Mouse (Mus musculus) stomach, postnatal 0 days (tissue): ENCODE data around the gene Ugt1a6a. TPM values are rescaled to one million over a fixed set of nuclear protein-coding genes. Genes with fewer than 3 reads are reported as not detected.
"Not testable (repeated sequence)": the region's sequence is repeated elsewhere in the genome, so short reads cannot be mapped to it uniquely, and the experiment has no call there.

Source experiments
- ATAC-seq: fragments of 200-750 bp; cut with Nextera tagmentation; 2 replicates; pipeline ENCODE4 v1.8.0; 2017; ENCODE audit not compliant: low FRiP score, low TSS enrichment
- DNase-seq: peaks from one replicate; pipeline ENCODE4 v3.0.0-alpha.2; 2016; ENCODE audit warnings: low spot score
- H3K27ac ChIP-seq: fragments of 300-500 bp; sonication (generic); replicated peaks from 2 replicates; pipeline ENCODE4 v1.5.1; 2014; ENCODE audit warnings: mild to moderate bottlenecking, control low read depth
- H3K27me3 ChIP-seq: fragments of 300-500 bp; sonication (generic); 2 replicates; pipeline ENCODE4 v1.6.1; 2014; ENCODE audit warnings: low read length; ENCODE audit not compliant: control insufficient read depth, insufficient read depth
- H3K36me3 ChIP-seq: fragments of 300-500 bp; sonication (generic); 2 replicates; pipeline ENCODE4 v1.6.1; 2014; ENCODE audit warnings: low read length, mixed read lengths; ENCODE audit not compliant: control insufficient read depth, insufficient read depth
- H3K4me1 ChIP-seq: fragments of 300-500 bp; sonication (generic); replicated peaks from 2 replicates; pipeline ENCODE4 v1.6.1; 2014; ENCODE audit warnings: antibody characterized with exemption; ENCODE audit not compliant: control insufficient read depth, insufficient read depth
- H3K4me2 ChIP-seq: fragments of 300-500 bp; sonication (generic); replicated peaks from 2 replicates; pipeline ENCODE4 v1.6.1; 2014; ENCODE audit warnings: low read depth, mild to moderate bottlenecking, control low read depth, moderate library complexity
- H3K4me3 ChIP-seq: fragments of 300-500 bp; sonication (generic); 2 replicates; pipeline ENCODE4 v1.5.1; 2014; ENCODE audit warnings: low read depth, low read length, control low read depth
- H3K9ac ChIP-seq: fragments of 300-500 bp; sonication (generic); 2 replicates; pipeline ENCODE4 v1.6.1; 2014; ENCODE audit warnings: mild to moderate bottlenecking, low read length, control low read depth, mixed read lengths
- H3K9me3 ChIP-seq: fragments of 300-500 bp; sonication (generic); 2 replicates; pipeline ENCODE4 v1.6.1; 2016; ENCODE audit warnings: low read length; ENCODE audit not compliant: control insufficient read depth
- CTCF ChIP-seq: IDR thresholded peaks from 2 replicates; pipeline ENCODE4 v1.5.1; 2016; ENCODE audit warnings: antibody characterized with exemption, low read depth, mild to moderate bottlenecking, moderate library complexity
- EP300 ChIP-seq: optimal IDR thresholded peaks from 2 replicates; pipeline ENCODE3; 2016; ENCODE audit warnings: antibody characterized with exemption
- WGBS: fragments of 180-500 bp; shearing (Covaris S2); extraction: QIAGEN DNeasy Blood & Tissue Kit; methylation state at CpG from one replicate; pipeline ENCODE4 v1.1.7; 2014; 5-methylcytosine and 5-hydroxymethylcytosine counted together
- polyA plus RNA-seq: library from polyadenylated mRNA; unstranded; fragments of >200 nt; fragmentation: Nextera tagmentation; extraction: Ambion mirVana; gene quantifications from 2 replicates; pipeline ENCODE4 v1.2.1, GENCODE M21; 2015

Ugt1a6a gene
- polyA plus RNA-seq, 1 experiment from 2014 or later, result 56.5 TPM

DNA sequence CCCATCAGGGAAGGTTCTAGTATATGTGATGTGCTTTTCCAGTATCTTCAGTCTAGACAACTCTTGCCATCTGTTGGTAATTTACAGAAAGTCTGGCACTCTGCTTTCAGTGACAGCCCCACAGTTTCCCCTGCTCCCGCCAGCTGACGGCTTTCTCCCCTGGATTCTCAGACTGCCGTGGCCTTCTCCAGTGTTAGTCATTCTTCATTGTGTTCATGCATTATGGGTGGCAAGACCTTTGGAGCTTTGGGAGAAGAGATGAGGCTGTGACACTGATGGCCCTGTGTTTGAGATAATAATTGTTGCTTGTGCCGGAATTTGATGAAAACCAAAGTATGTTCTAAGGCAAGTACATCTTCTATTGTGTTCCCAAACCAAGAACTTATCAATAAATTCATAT, 84.0 kb downstream of the Ugt1a6a start:
- no peak overlapping the region for H3K9ac ChIP-seq
- H3K4me2 ChIP-seq, result no peak overlapping the region
- H3K27me3 ChIP-seq, result no peaks in the 10 kb centered on the region
- no peak for ATAC-seq
- H3K36me3 ChIP-seq, result no peaks in the 10 kb centered on the region
- no peak overlapping the region for H3K4me3 ChIP-seq
- DNase-seq, result no peak
- no peaks in the 10 kb centered on the region for H3K4me1 ChIP-seq
- 51% methylated on average over 4 of the region's 4 CpGs for WGBS
- no peak overlapping the region for H3K27ac ChIP-seq
- TF ChIP-seq CTCF (no peak), EP300 (no peak)
- peaks cover 22% of the 10 kb centered on the region for H3K9me3 ChIP-seq

DNA sequence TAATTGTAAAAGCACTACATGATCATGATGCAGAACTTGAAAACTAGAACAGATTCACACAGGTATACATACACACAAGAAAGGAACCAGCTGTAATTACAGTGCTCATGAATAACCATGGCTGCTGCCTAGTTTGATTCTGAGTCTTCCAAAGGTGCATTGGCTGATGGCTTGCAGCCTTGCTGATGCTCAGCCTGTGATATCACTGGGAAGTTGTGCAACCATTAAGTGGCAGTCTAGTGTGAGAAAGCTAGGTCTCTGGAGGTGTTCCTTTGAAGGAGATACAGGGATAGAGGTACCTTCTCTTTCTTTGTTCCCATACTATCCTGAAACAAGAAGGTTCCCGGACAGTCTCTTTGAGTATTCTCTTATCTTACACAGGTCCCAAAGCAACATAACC, 84.4 kb downstream of the Ugt1a6a start:
- H3K4me2 ChIP-seq, result no peak overlapping the region
- ATAC-seq (no peak), DNase-seq (no peak)
- no peak overlapping the region for H3K9ac ChIP-seq
- H3K36me3 ChIP-seq, result no peaks in the 10 kb centered on the region
- no peak overlapping the region for H3K4me3 ChIP-seq
- H3K4me1 ChIP-seq, result no peaks in the 10 kb centered on the region
- TF ChIP-seq EP300 (no peak), CTCF (no peak)
- peaks cover 18% of the 10 kb centered on the region for H3K9me3 ChIP-seq
- no peaks in the 10 kb centered on the region for H3K27me3 ChIP-seq
- WGBS, result 11% methylated on average over 1 of the region's 1 CpGs
- no peak overlapping the region for H3K27ac ChIP-seq

DNA sequence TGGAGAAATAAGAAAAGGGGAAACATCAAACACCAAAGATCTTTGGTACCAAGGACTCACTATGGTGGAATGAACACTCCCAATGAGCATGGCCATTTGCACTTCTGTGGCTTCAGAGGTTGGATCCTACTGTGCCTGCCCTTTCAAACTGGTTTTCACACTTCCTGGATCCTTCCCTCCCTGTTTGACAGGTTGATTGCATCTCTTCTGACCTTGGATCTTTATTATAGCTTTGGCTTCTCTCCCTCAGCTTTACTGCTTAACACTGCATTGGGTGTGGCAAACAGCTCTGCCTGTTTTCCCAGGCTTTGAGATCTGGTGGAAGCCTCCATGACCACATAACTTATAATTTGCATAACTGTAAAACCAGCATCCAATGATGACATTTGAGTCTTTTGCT, 85.7 kb downstream of the Ugt1a6a start:
- no peaks in the 10 kb centered on the region for H3K36me3 ChIP-seq
- no peak overlapping the region for H3K9ac ChIP-seq
- TF ChIP-seq CTCF, result no peak
- TF ChIP-seq EP300, result no peak
- peaks cover 13% of the 10 kb centered on the region for H3K9me3 ChIP-seq
- H3K4me1 ChIP-seq, result no peaks in the 10 kb centered on the region
- ATAC-seq (no peak), DNase-seq (peak; percentile 22)
- H3K4me3 ChIP-seq, result no peak overlapping the region
- no peak overlapping the region for H3K4me2 ChIP-seq
- H3K27me3 ChIP-seq, result no peaks in the 10 kb centered on the region
- no peak overlapping the region for H3K27ac ChIP-seq

DNA sequence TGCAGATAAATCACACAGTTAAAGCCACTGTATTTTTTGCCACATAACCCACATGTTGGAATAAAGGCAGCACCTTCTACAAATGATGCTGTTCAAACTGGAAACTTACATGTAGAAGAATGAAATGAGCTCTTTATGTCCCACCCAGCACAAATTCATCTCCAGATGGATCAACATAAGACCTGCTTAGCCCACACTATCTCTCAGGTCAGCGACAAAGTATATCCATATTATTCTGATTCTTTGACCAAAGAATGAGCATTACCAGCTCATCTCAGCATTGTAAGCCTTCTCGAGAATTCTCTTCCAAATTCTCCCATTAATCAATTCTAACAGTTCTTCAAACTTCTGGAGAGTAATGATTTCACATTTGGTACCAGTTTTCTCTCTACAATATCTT, 87.6 kb downstream of the Ugt1a6a start:
- 42% methylated on average over 2 of the region's 2 CpGs for WGBS
- peak; percentile 10 for DNase-seq
- H3K4me3 ChIP-seq, result no peak overlapping the region
- TF ChIP-seq EP300, result no peak
- no peak for TF ChIP-seq CTCF
- ATAC-seq, result no peak
- H3K27me3 ChIP-seq, result no peaks in the 10 kb centered on the region
- no peak overlapping the region for H3K4me2 ChIP-seq
- H3K36me3 ChIP-seq, result no peaks in the 10 kb centered on the region
- H3K4me1 ChIP-seq, result no peaks in the 10 kb centered on the region
- peaks cover 12% of the 10 kb centered on the region for H3K9me3 ChIP-seq
- no peak overlapping the region for H3K9ac ChIP-seq
- no peak overlapping the region for H3K27ac ChIP-seq

DNA sequence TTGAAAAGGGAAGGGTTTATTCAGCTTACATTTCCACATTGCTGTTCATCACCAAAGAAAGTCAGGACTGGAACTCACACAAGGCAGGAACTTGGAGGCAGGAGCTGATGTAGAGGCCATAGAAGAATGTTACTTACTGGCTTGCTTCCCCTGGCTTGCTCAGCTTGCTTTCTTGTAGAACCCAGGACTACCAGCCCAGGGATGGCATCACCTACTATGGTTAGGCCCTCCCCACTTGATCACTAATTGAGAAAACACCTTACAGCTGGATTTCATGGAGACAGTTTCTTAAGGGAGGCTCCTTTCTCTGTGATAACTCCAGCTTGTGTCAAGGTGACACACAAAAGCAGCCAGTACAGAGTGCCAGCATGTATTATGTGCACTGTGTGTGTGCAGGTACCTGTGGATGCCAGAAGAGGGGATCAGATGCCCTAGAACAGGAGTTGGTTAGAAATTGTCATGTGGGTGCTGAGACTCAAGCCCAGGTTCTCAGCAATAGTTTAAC, 88.5 kb downstream of the Ugt1a6a start:
- H3K4me1 ChIP-seq, H3K4me3 ChIP-seq, H3K4me2 ChIP-seq, H3K9ac ChIP-seq, DNase-seq, H3K36me3 ChIP-seq, H3K27me3 ChIP-seq, H3K27ac ChIP-seq, ATAC-seq: not testable (repeated sequence)
- peaks cover 14% of the 10 kb centered on the region for H3K9me3 ChIP-seq

DNA sequence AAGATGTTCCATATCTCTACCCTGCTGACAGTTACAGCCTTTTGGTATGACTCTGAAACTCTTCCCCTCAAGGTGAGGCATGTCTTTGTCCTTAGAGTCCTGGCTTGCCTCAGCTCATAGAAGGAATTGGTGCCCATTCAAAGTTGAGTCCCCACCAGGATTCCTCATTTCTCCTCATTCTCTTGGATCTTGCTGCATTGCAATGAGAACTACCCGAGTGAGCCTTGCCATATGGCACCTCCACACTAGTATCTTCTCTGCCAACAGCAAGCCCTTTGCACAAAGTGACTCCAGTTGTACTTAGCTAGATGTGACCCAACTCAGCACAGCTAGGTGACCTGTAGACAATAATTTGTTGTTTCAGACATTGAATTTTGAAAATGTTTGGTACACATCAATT, 89.0 kb downstream of the Ugt1a6a start:
- Histone ChIP-seq H3K4me1 (no peaks in the 10 kb centered on the region), H3K4me2 (no peak overlapping the region), H3K27ac (no peak overlapping the region), H3K9ac (no peak overlapping the region), H3K27me3 (no peaks in the 10 kb centered on the region), H3K4me3 (no peak overlapping the region), H3K9me3 (peaks cover 14% of the 10 kb centered on the region), H3K36me3 (no peaks in the 10 kb centered on the region)
- DNase-seq (peak; percentile 28), ATAC-seq (no peak)
- WGBS, result 52% methylated on average over 1 of the region's 1 CpGs
- TF ChIP-seq CTCF, result no peak
- no peak for TF ChIP-seq EP300
